Mouse (Mus musculus): ENCODE results near the gene Fam199x. TPM values are rescaled to one million over a fixed set of nuclear protein-coding genes. Genes with fewer than 3 reads are reported as not detected.

Fam199x gene
- total RNA-seq (2021): 1 to 10 TPM; 8.3 to 9.7 TPM

DNA sequence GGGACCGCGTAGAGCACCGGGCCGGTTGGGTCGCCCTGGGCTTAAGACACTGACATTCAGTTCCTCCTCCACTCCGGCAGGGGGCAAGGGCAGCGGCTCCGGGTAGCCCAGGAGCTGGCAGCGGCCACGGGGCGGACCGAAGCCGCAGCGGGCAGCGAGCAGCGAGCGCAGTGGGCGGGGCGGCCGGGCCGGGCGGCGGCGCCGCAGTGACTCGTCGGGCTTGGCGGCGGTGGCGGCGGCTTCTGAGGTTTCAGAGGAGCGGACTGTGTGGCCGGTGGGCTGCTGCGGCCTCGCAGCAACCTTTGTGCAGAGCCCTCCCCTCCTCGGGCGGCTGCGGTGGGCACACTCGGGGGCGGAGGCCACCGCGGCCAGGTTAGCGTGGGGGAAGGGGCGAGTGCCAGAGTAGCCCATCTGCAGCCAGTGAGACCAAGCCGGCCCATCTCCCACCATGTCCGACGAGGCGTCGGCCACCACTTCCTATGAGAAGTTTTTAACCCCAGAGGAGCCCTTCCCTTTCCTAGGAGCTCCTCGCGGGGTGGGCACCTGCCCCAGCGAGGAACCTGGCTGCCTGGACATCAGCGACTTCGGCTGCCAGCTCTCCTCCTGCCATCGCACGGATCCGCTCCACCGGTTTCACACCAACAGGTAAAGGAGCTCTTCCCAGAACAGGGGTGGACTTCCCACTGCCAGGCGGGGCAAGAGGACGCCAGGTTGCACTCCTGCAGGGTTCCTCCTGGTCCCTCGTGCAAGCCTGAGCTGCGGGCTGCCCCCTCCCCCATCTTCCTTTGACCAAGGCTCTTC is at the start of gene Fam199x:
TSS of gene Fam199x (plus strand) at position 170 of the 801 bp plus-strand sequence.
- peak; percentile 65 to 73 for DNase-seq (ENCODE audit: low spot score in 2 of 2)
- intact Hi-C loops (cut with DNase I): no loop called here

DNA sequence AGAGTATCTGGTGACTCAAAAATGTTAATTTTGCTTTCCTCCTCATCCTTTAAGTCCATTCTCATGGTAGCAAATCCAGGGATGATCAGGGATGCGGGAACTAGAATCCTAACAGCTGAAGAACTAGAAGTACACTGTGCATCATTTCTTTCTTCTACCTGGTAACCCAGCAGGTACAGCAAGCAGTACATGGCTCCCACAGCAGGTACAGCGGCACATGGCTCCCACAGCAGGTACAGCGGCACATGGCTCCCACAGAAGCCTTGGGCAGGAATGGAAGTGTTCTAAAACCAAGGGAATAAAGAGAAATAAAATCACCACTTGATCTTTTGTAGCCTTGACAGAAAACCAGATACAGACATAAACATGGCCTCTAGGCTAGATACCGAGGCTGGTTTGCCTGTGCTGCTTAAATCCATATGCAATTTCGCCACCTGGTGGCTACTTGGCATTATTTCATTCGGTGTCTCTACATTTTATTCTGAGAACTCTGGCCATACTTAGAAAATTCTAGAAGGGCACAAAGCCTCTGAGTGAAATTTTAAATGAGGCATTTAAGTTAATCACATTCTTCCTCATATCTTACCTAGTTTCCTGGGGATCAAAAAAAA is 34.2 kb upstream of the Fam199x start:
- DNase-seq (ENCODE audit: low spot score in 2 of 2): peak in 1 of 2 experiments; percentile 25
- intact Hi-C loops (cut with DNase I): loop anchor here (2.0 to 10.0 kb wide), 4 partner anchors 38 to 420 kb away; partner anchors contain the start of genes Morf4l2, Tceal3, Tmsb15b1 and Tmsb15b2

DNA sequence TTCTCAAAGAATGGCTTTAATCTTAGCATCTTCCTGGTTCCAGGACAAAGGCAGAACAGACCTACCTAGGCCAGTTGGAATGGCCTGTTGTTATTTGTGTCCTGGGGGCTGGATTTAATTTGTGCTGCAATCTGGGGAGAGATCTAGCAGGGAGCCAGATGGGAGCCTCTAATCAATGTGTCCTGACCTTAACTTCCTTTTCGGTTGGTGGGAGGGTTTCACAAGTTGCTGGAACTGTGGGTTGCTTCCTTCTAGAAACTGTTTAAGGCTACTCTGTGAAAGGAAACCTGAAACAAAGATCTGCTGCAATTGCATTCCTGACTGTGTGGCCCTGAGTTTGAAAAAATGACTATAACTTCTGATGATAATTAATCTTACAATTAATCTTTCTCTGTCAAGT is 31.7 kb upstream of the Fam199x start:
- intact Hi-C loops (cut with DNase I): loop anchor here (5.0 to 10.0 kb wide), 3 partner anchors 40 to 423 kb away; partner anchors contain the start of genes Morf4l2, Tceal3, Tmsb15b1 and Tmsb15b2
- DNase-seq (ENCODE audit: low spot score in 2 of 2): no peak

DNA sequence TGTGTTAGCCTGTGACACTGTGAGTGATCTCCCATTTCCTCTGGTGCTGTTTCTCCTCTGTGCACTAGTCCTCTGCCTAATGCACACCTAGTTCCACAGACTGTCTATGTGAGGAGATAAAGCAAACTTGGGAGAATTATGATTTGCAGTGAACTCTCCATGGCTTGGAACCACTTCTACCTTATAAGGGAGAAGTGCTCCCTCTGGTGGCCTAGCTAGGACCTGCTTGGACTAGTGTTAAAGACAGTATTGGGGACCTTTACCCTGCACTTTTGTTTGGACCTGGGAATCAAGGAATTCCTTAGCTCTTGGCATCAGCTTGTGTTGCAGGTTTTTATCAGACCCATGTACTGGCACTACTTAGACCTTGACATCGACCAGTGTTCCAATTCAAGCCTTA is 30.1 kb upstream of the Fam199x start:
- intact Hi-C loops (cut with DNase I): loop anchor here (5.0 to 10.0 kb wide), 3 partner anchors 42 to 425 kb away; partner anchors contain the start of genes Morf4l2, Tceal3, Tmsb15b1 and Tmsb15b2
- peak; percentile 15 to 29 for DNase-seq (ENCODE audit: low spot score in 2 of 2)

DNA sequence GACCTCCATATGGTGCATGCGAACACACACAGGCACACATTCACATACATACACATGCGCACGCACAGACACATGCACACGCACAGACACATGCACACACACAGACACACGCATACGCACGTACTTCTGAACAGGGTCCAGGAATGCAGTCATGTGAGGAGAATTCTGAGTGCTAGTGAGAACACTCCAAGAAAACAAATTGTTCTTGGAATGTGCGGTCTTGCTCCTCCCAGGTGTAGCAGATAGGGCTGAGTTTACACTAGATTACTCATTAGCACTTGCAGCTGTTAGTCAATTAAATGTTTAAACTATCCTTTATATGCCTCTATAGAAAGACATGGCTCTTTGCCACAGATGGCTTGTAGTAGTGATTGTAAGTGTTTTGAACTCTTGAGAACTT is 18.5 kb upstream of the Fam199x start:
- intact Hi-C loops (cut with DNase I): no loop called here
- DNase-seq (ENCODE audit: low spot score in 2 of 2): no peak

DNA sequence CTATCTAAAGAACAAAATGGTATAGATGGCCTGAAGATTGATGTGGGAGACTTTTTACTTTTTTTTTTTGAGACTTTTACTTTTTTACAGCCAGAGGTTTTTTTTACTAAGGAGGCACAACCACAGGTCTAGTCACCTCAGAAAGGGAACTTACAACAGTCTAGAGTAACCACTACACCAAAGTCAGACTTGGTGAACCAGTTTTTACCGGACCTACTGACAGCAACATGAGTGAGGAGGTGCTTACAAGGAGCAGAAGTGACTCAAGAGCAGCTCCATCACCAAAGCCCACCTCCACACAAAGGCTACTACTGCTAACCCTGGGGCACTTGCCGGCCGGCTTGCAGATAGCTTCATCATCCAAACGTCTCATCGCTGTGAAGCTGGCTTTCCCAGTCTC is 17.7 kb upstream of the Fam199x start:
- intact Hi-C loops (cut with DNase I): no loop called here
- DNase-seq (ENCODE audit: low spot score in 2 of 2): no peak

DNA sequence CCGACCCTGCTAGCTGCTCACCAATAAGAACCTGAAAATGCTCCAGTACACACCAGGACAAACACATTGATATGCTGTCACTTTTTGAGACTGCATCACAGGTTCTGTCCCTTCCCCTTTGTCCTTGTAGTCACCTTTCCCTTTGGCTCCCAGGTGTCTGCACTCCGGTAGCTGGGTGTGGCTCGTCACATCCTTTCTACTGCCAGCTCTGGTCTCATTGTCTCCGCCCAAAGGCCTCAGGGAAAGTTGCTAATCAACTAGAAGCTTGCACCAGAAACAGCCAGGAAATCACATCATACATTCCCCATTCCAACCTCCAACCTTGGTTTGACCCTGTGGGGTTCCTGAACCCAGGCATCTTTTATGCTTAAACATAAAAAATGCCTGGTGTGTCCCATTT is 15.1 kb upstream of the Fam199x start:
- intact Hi-C loops (cut with DNase I): no loop called here
- DNase-seq (ENCODE audit: low spot score in 2 of 2): no peak

DNA sequence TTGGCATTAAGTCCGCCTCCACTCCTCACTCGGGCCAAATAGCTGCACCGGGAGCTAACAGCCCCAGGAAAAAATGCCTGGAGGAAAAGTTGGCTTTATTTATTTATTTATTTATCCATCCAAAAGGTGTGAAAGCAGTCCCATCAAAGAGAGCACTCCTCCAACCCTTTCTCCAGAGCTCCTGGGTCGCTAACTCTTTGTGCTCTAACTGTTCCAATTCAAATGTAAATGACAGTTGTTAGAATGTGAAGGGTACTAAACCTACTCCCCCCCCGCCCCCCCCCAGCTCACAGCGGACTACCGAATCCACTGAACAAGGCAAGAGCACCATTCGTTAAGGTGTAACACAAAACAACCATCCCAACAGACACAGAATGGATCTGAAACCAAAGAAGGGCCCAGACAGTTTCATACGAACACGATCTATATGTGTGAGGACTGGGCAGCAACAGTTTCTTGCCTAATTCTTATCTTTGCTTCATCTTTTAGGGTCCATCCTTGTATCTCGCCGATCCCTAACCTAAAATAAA is 11.9 kb upstream of the Fam199x start:
- intact Hi-C loops (cut with DNase I): no loop called here

DNA sequence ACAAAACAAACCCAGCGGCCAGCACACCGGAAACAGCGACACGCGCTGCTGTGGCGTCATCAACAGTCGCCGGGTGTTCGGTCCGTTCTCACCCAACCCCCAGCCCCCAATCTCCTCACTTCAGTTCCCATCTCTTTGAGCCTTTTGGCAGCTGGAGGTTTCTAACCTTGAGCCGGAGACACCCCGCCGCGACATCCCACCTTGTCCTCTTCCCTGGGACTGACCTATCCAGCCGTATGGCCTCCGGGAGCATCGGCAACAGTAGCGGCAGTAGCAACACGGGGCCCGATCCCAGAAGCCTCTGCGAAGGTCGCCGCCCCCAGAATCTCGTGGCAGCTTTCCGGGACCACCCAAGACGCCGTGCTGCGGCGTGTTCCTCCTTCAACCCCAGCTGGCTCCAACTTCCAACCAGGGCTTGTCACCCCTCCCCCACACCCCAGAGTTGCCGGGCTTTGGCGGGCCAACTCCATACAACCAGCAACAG is 11.4 kb upstream of the Fam199x start, which contains the start of gene Slc25a53:
TSS of gene Slc25a53 (minus strand) at position 303 of the 484 bp plus-strand sequence.
- peak; percentile 85 to 86 for DNase-seq (ENCODE audit: low spot score in 2 of 2)
- intact Hi-C loops (cut with DNase I): no loop called here

More for the DNA sequence above, 11.9 kb upstream of the Fam199x start:
- DNase-seq (ENCODE audit: low spot score in 2 of 2): no peak

DNA sequence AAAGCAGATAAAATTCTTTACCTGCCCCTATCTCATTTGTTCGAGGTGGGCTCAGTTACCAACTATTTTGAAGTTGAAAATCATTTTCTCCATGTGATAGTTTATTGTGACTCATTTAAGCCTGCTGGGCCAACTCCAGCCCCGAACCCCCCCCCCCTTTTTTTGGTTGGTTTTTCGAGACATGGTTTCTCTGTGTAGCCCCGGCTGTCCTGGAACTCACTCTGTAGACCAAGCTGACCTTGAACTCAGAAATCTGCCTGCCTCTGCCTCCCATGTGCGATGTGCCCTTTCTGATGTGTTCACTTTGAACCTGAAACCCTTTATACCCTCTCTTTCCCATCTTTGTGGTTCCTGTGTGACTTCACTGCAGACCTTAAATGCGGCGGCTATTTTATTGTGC is 10.9 kb upstream of the Fam199x start:
- no peak for DNase-seq (ENCODE audit: low spot score in 2 of 2)
- intact Hi-C loops (cut with DNase I): no loop called here

DNA sequence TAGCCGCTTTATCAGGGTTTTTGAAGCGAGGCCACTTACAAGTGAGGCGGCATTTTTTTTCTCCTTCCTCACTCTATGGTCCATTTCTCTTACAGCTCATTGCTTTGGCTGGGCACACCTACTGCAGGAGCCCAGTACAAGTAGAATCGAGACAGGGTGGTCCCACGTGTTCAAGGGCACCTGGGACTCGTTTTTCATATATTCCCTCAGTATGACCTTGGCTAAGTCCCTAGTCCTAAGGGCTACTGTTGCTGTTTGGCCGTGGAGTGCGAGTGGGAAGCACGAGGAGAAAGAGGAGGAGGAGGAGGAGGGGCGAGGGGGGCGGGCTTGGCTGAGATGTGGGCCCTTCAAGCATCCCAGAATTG is 352 bp upstream of the Fam199x start:
- intact Hi-C loops (cut with DNase I): no loop called here
- DNase-seq (ENCODE audit: low spot score in 2 of 2): peak in 1 of 2 experiments; percentile 15

DNA sequence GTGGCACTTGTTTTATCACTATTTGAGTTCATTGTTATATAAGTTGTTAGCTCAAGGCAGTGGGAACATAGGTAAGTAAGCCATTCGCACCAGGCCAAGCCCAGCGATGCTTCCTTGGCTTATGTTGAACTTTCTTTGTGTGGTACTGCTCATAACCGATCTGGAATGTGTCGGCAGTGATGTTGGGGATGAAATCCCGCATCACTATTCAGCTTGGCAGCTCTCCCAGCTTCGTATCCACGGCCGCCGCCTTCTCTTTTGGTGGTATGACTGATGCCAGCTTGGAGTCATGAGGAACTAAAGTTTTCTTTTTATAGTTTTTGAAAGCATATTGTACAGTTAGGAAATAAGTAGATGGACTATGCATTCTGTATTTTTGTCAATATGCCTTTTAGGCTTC is 13.8 kb downstream of the Fam199x start:
- intact Hi-C loops (cut with DNase I): no loop called here
- peak; percentile 24 to 50 for DNase-seq (ENCODE audit: low spot score in 2 of 2)

DNA sequence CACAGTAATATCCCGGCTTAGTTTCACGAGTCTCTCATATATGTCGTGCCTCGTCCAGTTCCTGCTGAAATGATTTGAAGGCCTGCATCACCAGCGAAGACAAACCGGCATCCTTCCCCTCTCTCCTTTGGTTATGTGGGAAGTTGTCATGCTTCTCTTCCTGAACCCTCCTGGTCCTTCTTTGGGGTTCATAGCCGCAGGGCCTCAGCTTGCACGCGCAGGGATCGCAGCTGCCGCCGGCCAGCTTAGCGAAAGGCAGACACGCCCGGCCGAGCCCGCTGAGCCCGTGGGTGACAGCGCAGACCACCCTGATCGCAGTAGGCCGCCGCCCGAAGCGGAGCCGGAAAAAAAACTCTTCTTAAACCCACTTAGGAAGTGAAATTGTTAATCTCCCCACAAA is 55.1 kb downstream of the Fam199x start:
- intact Hi-C loops (cut with DNase I): no loop called here
- no peak for DNase-seq (ENCODE audit: low spot score in 2 of 2)

DNA sequence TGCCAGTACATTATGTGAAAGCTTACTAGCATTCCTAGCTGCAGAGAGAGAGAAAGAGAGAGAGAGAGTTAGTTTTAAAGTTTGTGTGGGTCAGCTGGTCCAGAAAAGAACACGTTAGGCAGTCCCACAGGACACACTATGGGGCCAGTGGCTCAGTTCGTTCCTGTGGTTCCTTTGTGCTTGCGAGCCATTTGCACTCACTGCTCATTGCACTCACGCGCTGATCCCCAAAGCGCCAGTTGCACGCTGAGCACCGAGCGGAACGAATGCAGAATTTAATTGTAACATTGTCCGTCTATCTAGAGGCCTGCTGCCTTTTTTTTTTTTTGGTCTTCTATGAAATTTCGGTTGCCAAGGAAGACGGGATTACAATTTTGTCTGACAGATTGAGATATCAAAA is 57.1 kb downstream of the Fam199x start:
- intact Hi-C loops (cut with DNase I): no loop called here

DNA sequence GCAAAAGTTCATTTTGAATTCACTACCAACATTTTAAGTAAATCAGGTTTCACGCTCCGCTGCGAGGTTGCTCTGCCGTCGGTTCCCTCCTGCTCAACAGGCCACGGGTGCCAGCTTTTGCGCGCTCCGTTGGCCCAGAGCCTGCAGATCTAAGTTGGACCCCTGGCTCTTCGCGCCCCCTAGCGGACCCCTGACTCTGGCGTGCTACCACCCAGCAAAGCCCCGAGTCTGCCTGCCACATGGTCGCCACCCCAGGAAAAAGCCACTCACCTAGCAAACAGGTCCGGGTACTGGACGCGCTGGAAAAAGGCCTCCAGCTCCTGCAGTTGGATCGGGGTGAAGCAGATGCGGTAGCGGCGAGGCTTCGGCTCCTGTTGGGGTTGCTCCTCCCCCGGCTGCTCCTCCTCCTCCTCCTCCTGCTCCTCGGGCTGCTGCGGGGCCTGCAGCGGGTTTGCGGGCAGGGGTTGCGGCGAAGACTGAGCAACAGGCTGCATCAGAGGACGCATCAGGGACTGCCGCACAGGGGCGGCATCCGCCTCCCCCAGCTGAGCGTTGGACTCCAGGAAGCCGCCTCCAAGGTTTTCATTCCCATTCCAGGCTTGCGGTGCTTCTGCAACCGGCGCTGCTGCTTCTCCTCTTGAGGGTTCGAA is 68.8 kb downstream of the Fam199x start:
- intact Hi-C loops (cut with DNase I): no loop called here
- DNase-seq (ENCODE audit: low spot score in 2 of 2): peak in 1 of 2 experiments; percentile 9

More for the DNA sequence above, 57.1 kb downstream of the Fam199x start:
- DNase-seq (ENCODE audit: low spot score in 2 of 2): no peak

DNA sequence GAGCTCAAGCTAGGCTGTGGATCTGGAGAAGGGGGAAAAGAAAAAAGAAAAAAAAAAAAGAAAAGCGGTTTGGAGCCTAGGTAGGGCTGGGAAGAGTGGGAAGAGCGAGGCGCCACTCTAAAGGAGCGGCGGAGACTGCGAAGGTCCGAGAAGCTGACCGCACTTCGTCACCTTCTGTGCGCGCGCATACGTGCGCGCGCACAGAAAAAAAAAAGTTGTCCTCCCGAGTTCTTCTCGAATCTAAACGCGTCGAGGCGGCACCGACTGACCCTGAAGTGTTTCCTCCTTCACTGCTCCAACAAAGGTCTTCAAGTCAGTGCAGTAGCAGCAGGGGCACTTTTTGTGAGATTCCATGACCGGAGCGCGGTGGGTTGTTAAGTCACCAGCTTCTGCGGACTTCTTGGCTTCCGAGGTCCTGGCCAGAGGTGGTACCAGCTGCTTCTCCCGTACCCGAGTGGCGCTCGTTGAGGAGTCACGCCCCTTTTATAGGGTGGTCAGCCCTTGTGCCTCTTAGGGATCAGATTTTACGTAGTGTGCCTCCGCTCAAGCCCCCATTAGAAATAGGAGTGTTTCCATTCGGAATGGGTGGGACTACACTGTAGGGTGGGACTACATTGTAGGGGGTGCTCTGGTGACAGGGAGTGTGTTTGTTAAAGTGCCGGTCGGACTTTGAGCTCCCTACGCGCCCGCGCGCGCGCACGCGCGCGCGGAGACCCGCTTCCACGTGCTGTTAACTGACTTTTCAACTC is 70.5 kb downstream of the Fam199x start:
- no peak for DNase-seq (ENCODE audit: low spot score in 2 of 2)
- intact Hi-C loops (cut with DNase I): no loop called here

DNA sequence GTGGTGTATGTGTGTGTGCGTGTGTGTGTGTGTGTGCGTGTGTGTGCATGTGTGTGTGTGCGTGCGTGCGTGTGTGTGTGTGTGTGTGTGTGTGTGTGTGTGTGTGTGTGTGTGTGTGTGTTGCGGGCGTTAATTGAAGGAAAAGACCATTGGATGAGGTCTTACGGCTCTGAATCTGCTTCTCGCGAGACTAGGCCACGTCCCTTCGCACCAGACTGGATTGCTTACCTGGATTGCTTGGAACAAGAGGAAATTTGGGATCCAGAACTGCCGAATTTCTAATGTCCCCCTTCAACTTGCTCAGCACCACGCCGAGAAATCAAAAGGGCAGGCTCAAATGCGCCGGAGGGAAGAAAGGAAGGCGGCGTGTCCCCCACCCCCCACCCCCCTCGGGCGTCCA is 72.3 kb downstream of the Fam199x start, which contains the start of gene Esx1:
TSS of gene Esx1 (minus strand) at position 366 of the 400 bp plus-strand sequence.
- intact Hi-C loops (cut with DNase I): no loop called here
- DNase-seq (ENCODE audit: low spot score in 2 of 2): no peak

DNA sequence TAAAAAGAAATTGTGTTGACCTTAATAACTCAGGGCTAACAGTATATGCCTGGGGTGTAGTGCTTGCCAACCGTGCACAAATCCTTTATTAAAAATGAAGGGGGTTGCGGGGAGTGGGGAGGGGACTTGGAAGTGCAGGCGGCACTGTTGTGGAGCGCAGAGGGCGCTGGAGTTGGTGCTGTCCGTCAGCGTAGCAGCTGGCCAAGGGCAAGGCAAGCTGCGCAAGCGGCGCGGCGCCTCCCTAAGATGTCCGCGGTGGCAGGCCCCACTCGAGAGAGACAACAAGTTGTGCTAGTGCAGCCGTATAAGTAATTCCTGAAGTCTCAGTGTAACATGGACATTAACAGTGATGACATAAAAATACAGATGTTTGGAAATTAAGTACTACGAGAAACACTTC is 78.1 kb downstream of the Fam199x start:
- DNase-seq (ENCODE audit: low spot score in 2 of 2): no peak
- intact Hi-C loops (cut with DNase I): no loop called here

Data from left cerebral cortex, postnatal 36 days (tissue).